Mouse (Mus musculus) gastrocnemius, adult 2 months (tissue): ENCODE measurements around the gene Zeb2. TPM values are rescaled to one million over a fixed set of nuclear protein-coding genes. Genes with fewer than 3 reads are reported as not detected.

Source experiments
- DNase-seq: peaks from one replicate; pipeline ENCODE4 v3.0.0; 2022
- H3K27ac ChIP-seq: fragments of 200-600 bp; 2 replicates; pipeline ENCODE4 v1.8.1; 2022; ENCODE audit warnings: mild to moderate bottlenecking
- H3K4me3 ChIP-seq: fragments of 200-600 bp; 2 replicates; pipeline ENCODE4 v1.8.1; 2022; ENCODE audit warnings: mild to moderate bottlenecking, moderate library complexity
- CTCF ChIP-seq: fragments of 200-600 bp; IDR thresholded peaks from 2 replicates; pipeline ENCODE4 v1.8.1; 2022; ENCODE audit warnings: antibody characterized with exemption, mild to moderate bottlenecking, moderate library complexity
- intact Hi-C: fragments of 180-260 bp; cut with DNase I; formaldehyde crosslinking; loops from one replicate; pipeline ENCODE4 v1.15.1; 2025
- long read RNA-seq, 2 experiments: library from polyadenylated mRNA; stranded (forward); transcript quantifications; one replicate each; pipeline ENCODE4 v2.0.0; 2021
- total RNA-seq, 2 experiments: library from RNA; stranded (reverse); gene quantifications; 2 replicates each; pipeline ENCODE4 v1.2.3; 2021

Gene Zeb2
- 10 to 100 TPM; 31.3 to 41.6 TPM for total RNA-seq
- long read RNA-seq, experiment 1, full-length matches to known transcripts = 7 of 7 reads
- long read RNA-seq, experiment 1, partial matches to known transcripts = 0 of 7 reads
- long read RNA-seq, experiment 1, other reads (novel, unspliced or antisense) = 0 of 7 reads
- long read RNA-seq, experiment 2, partial matches to known transcripts = 0 of 1 reads
- long read RNA-seq, experiment 2, other reads (novel, unspliced or antisense) = 1 of 1 reads

DNA sequence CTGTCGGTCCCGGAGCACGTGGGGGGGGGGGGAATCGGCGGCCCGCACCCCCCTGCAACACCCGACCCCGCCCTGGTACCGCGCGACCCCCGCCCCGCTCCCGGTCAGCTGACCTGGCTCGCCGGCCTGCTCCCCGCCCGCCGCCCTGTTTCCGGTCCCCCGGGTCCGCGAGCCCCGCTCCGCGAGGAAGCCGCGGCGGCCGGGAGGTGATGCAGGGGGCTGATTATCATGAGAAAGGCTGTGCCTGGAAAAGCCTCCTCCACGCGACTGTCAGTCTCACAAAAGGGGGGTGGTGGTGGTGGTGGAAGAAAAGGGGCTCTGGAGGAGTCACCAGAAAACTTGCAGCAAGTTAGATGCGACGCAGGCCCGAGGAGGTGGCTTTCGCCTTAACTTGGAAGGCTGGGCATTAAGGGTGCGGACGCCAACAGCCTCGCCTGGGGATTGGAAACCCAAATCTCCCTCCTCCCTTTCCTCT is at the start of gene Zeb2:
Zeb2 (minus strand) TSS at position 309 of the 475 bp plus-strand sequence.
- Histone ChIP-seq H3K27ac (peak within 1 kb of the TSS; percentile 99), H3K4me3 (peak within 1 kb of the TSS; percentile 93)
- TF ChIP-seq CTCF = no peak
- DNase-seq = peak; percentile 88
- intact Hi-C loops = loop anchor here (5.0 to 10.0 kb wide), 3 partner anchors 165 to 1325 kb away; no protein-coding TSS in a partner anchor

DNA sequence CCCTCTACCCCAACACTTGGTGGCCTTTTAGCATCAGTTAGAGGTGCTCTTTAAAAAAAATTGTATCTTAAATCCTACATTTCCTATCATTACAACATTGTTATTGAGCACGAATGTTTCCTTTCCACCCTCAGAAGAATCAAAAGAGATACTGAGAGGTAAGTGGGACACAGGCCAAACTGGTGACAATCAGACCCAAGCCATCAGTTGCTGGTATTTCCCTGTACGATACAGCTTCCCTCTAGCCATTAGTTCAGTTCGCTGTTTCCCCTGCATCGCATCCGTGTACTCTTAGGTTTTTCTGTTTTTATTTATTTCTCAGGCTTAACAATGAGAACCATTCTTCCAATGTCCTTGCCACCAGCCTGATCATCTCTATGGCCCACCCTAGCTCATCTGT is 41.6 kb upstream of the Zeb2 start:
- no peak overlapping the region for H3K27ac ChIP-seq
- H3K4me3 ChIP-seq = no peak overlapping the region
- DNase-seq = no peak
- TF ChIP-seq CTCF = no peak
- intact Hi-C loops = no loop called here

DNA sequence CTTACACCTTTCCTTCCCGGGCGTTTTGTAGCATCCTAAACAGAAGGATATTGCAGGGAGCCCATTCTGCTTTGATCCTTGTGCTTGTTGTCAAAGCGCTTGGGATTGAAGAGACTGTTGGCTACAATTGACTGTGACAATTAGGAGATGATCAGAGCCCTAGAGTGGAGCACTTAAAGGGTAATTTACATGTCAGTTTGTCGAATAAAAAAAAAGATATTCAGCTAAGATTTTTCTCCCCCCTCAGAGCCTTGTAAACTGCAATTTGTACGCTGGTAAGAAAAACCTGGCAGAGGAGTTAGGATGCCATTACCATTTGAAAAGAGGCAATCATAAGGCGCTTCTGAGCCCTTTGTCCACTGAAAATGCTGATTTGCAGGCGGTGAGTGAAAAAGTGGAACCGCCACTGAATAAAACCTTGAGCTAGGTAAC is 41.2 kb upstream of the Zeb2 start:
- TF ChIP-seq CTCF = no peak
- intact Hi-C loops = no loop called here

DNA sequence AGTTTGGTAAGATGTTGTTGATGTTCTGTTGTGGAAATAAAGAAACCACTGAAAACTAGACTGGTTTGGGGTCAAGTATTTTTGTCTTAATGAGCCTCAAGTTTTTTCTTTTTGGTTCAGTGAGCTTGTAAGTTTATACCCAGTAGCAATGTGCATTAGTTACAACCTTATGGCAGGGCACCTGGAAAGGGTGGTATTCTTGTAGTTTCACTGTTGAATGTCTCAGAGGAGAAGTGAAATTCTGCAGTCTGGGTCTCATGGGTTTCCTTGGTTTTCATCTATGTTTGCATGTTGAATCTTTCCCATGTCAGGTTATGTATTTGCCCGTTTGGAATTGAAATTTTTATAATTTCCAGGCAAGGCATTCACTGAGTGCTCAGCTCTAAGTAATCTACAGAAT is 36.1 kb upstream of the Zeb2 start:
- Histone ChIP-seq H3K27ac (no peak overlapping the region), H3K4me3 (no peak overlapping the region)
- no peak for TF ChIP-seq CTCF
- no peak for DNase-seq
- intact Hi-C loops = no loop called here

More for the DNA sequence above, 41.2 kb upstream of the Zeb2 start:
- H3K4me3 ChIP-seq = no peak overlapping the region; the same call in 1 of the 2 replicates
- no peak overlapping the region for H3K27ac ChIP-seq
- DNase-seq = no peak

DNA sequence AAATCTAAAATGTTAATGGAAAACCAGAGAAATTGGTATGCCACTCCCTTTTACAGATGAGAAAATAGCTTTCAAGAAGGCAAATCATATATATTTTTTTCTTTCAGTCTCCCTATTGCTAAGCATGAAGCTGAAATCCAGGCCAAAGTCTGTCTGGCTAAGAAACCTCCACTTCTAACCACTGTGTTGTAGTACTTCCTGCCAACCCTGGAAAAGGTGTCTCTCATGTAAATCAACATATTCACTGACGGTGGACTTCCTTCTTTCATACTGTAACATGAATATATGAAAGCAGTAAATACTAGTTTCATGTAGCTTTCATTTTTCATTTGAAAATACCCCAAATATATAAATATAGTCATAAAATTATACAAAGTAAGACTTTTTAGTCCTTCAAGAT is 26.0 kb upstream of the Zeb2 start:
- TF ChIP-seq CTCF = no peak
- intact Hi-C loops = no loop called here
- DNase-seq = no peak
- Histone ChIP-seq H3K4me3 (no peak overlapping the region), H3K27ac (no peak overlapping the region)

DNA sequence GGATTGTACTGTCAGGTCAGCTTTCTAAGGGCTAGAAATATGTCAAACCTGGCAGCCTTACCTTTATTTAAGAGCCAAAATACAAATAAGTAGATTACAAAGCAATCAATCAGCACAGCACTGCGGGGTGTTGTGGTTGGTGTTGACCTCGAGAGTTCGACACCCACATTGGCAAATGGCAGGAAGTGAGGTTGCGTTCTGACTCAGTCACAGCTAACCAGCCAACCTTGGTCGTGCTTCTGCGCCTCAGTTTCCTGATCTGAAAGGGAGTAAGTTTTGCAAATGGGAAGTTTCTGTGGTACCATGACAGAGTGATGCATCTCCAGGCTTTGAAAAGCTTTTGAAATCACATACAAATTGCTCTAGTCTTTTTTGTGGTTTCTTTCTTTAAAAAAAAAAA is 21.7 kb upstream of the Zeb2 start:
- DNase-seq = no peak
- intact Hi-C loops = no loop called here
- TF ChIP-seq CTCF = no peak
- Histone ChIP-seq H3K4me3 (no peak overlapping the region), H3K27ac (no peak overlapping the region)

DNA sequence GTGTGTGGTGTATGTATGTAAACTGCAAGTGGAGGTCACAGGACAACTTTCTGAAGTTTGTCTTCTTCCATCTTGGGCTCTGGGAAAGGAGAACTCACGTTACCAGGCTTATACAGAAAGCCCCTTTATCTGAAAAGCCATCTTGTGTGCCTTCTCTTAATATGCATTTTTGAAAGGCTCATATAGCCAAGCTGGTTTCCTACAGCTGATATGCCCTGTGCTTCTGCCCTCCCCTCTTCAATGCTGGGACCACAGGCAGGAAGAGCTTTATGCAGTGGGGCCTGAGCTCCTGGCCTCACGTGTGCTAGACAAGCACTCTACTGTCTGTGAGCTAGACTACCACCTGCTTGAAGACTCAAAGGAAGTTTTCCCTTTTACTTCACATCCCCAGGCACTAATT is 19.6 kb upstream of the Zeb2 start:
- TF ChIP-seq CTCF = no peak

DNA sequence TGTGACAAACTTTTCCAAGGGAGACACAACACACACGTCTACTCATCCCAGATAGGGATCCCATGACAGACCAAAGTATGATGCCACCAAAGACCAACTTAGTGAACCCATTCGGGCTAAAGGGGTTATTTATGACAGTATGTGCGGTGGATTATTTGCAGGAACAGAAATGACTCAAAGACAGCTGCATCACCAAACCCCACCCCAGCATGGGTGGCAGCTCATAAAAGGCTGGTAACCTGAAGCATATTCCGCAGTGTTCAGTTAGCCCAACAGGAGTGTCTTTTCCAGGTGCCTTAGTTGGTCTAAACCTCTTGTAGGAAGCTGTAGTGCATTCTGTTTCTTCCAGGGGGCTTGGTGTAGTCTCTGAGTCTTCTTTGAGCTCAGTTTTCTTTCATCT is 16.0 kb upstream of the Zeb2 start:
- H3K4me3 ChIP-seq = no peak overlapping the region
- TF ChIP-seq CTCF = no peak
- intact Hi-C loops = no loop called here
- DNase-seq = no peak
- H3K27ac ChIP-seq = no peak overlapping the region

More for the DNA sequence above, 19.6 kb upstream of the Zeb2 start:
- Histone ChIP-seq H3K4me3 (no peak overlapping the region), H3K27ac (no peak overlapping the region)
- DNase-seq = no peak
- intact Hi-C loops = no loop called here

DNA sequence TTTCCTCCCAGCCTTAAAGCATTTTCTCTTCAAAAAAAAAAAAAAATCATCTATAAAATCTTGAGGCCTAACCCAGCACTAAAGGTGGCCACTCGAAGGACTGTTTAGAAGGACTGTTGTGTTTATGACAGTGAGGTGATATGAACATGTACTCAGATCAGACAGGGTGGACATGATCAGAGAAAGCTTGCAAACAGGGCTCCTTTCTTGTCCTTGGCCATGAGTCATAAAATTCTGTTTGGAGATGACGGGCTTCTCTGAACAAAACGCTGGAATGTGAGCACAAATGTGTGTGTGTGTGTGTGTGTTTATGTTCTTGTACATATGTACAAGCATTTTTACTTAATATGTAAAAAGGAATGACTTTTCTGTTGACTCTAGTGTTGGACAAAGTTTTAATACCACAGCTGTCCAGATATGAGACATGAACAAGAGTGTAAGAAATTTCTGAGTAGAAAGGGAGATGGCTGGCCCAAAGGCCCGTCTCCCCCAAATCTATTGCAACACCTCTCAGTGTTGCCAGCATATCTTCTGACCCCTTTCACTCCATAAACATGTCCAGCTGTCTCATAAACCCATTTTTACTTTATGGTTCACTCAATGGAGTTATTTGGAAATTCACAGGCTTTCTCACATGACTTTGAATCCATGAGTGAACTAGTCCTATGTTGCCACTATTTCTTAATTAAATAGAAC is 13.4 kb upstream of the Zeb2 start:
- intact Hi-C loops = no loop called here

DNA sequence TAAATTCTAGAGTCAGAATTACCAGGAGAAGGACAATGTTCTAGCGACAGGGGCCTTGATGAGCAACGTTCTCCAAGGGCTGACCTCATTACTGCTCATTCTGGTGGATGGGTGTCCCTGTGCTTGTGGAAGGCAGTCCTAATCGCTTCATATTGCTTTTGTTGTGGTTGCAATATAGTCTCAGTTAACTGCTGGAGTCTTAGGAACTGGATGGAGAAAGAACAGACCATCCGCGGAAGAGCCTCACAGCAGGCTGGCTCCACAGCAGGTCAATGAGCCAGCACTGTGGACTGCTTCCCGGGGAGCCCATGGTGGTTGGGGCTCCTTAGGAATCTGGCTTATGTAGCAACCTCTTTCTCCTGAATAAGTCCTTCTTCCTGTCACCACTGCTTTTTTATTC is 12.4 kb upstream of the Zeb2 start:
- intact Hi-C loops = no loop called here
- no peak for DNase-seq
- no peak for TF ChIP-seq CTCF
- no peak overlapping the region for H3K4me3 ChIP-seq
- no peak overlapping the region for H3K27ac ChIP-seq

More for the DNA sequence above, 13.4 kb upstream of the Zeb2 start:
- TF ChIP-seq CTCF = no peak
- DNase-seq = no peak
- H3K27ac ChIP-seq = no peak overlapping the region
- H3K4me3 ChIP-seq = no peak overlapping the region

DNA sequence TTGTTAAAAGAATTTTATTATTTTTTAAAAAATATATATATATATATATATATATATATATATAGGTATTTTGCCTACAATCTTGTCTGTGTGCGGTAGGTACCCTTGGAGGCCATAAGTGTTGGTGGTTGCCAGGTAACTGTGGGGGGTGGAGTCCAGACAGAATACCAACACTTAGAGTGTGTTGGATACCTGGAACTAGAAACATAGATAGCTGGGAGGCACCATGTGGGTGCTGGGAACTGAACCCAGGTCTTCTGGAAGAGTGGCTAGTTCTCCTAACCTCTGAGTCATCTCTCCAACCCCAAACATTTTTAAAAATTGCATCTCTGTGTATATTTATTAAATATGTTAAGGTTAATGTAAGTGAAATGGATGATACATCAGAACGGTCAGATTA is 11.5 kb upstream of the Zeb2 start:
- DNase-seq = no peak
- intact Hi-C loops = no loop called here
- no peak for TF ChIP-seq CTCF
- Histone ChIP-seq H3K4me3 (no peak overlapping the region), H3K27ac (no peak overlapping the region)

DNA sequence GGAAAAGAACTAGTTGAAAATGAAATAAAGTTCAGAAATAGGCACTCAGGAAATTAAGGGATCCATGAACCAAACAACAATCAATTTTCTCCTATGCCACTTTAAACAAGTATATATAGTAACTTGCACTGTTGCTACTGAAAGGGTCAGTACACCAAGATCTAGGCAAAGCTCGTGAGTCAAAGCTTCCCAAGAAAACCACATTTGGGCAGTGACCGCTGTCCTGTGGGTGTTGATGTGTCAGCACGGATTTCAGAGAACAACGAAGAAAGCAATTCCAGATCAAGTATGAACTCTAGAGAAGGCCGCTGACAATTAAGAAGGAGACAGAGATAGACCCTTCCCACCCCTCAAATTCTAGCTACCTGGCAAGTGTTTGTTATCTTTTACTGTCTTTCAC is 9.2 kb upstream of the Zeb2 start:
- no peak for DNase-seq
- Histone ChIP-seq H3K27ac (no peak overlapping the region), H3K4me3 (no peak overlapping the region)
- TF ChIP-seq CTCF = no peak
- intact Hi-C loops = no loop called here

DNA sequence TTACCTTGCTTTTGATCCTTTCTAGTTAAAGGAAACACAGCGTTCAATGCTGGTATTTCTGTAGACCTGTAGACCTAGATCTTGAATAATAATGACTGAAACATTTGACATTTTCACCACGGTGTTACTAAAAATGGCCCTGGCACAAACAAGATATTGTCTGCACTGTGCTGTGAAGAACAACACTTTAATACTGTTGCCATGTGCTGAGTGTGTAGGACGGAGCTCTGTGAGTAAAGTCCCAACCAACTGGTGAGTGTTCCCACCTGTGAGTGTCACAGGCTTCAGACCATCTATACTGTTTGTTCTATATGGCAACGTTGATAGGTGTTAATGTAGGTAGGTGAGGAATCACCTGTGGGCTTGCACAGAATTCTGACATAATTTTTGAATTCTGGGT is 8.0 kb upstream of the Zeb2 start:
- TF ChIP-seq CTCF = no peak
- H3K4me3 ChIP-seq = no peak overlapping the region
- intact Hi-C loops = no loop called here

DNA sequence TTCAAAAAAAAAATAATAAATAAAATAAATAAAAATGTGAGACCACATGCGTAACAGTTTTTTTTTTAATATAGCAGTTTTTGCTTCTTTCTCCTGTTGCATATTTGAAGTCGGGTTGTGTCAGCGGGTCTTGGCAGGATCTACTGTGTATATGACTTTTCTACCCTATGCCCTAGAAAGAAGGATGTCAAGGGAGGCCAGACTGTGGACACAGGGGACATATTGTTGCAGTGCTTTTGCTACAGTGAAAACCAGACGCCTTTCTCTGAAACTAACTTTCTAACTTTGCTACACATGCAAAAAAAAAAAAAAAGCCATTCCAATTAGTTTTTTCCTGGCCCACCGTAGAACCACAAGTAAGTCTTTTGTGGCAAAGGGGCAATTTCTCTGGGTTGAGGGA is 6.3 kb upstream of the Zeb2 start:
- TF ChIP-seq CTCF = no peak
- Histone ChIP-seq H3K4me3 (no peak overlapping the region), H3K27ac (no peak overlapping the region)
- intact Hi-C loops = no loop called here
- DNase-seq = no peak

More for the DNA sequence above, 8.0 kb upstream of the Zeb2 start:
- DNase-seq = no peak
- no peak overlapping the region for H3K27ac ChIP-seq
